Mouse (Mus musculus) liver, adult 2 months (tissue): ENCODE measurements around the gene Hist1h2bk.

Experiments used
- CTCF ChIP-seq: fragments of 200-500 bp; IDR thresholded peaks from 2 replicates; pipeline ENCODE4 v1.5.1; 2011; ENCODE audit warnings: low read depth, low read length, control low read depth
- POLR2A ChIP-seq: fragments of 200-500 bp; IDR thresholded peaks from 2 replicates; pipeline ENCODE4 v1.6.1; 2011; ENCODE audit warnings: low read length, control low read depth; ENCODE audit not compliant: insufficient read depth; ENCODE audit errors: extremely low read depth

- no peak for TF ChIP-seq CTCF
- TF ChIP-seq POLR2A = no peak
These were observed 1.7 kb downstream of the Hist1h2bk start for GRCm38 (mm10) chr13:22037415-22037814.
